In the genomic region with DNA sequence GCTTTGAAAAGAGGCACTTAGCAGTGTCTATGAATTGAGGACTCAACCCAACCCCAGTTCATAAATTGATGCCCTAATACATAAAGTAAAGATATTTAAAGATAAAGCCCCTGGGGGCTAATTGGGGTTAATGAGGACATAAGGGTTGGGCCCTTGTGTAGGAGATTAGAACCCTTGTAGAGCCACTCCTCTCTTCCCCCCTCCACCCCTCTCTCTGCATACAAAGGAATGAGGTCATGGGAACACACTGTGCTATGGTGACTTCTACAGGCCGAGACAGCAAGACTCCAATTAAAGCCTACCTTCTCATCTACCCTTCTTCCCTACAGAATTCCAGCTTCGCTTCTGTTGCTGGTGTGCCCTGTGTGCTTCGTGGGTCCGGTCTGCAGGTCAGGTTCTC, we compare ENCODE assay signal across 21 mouse cellular contexts.
DNase-seq lines count a peak whose midpoint lies in the region; ATAC-seq and TF ChIP-seq lines count a peak whose summit lies in the region.
"Had no signal": no experiment of that assay in that cellular context is flagged by ENCODE, and none has a peak within 500 bp of the region (broad histone marks: within the 10 kb centered on the region; RNA-seq: fewer than 3 reads in every experiment).

No protein-coding gene starts in this region.

- no peak for TF ChIP-seq CTCF in layer of hippocampus, adult 2 months (conservative IDR thresholded peaks at IDR 0.05)

- DNase-seq in layer of hippocampus, adult 2 months (ENCODE audit: low spot score in 2 of 2): no peak
- DNase-seq in layer of hippocampus, adult 11-12 months (ENCODE audit: low spot score): no peak
- peak; percentile 74 for DNase-seq in retina, embryonic 14.5 days (ENCODE audit: low spot score)
- DNase-seq in retina, postnatal 1 day: peak; percentile 56
- DNase-seq: adrenal gland, adult 2 months; adrenal gland, postnatal 10 days; adrenal gland, postnatal 25 days; cerebellum, adult 11 months; cerebellum, adult 18-20 months; cerebellum, adult 8-10 months; cerebellum, adult 9-11 months; cerebellum, postnatal 36 days; embryo, embryonic 11 days had no signal

- H3K27ac ChIP-seq in layer of hippocampus, adult 2 months: peak overlapping the region; percentile 86
- H3K27ac ChIP-seq: embryonic facial prominence, embryonic 13.5 days; embryonic facial prominence, embryonic 15.5 days; forebrain, embryonic 10.5 days had no signal

- no peak for ATAC-seq in frontal cortex, adult (ENCODE audit: low TSS enrichment)
- ATAC-seq: forebrain, embryonic 14.5 days; forebrain, embryonic 16.5 days had no signal

- no peak overlapping the region for H3K4me3 ChIP-seq in layer of hippocampus, adult 2 months
- H3K4me3 ChIP-seq: embryonic facial prominence, embryonic 13.5 days; embryonic facial prominence, embryonic 15.5 days; erythroblast, embryonic 14.5 days; forebrain, embryonic 10.5 days; forebrain, embryonic 12.5 days had no signal

Comparison
In these comparisons a context has a peak if more than half of its experiments do, and no peak if none do; other contexts are left out.
1. DNase-seq: peak in retina, embryonic 14.5 days (single experiment) and retina, postnatal 1 day (single experiment); none in layer of hippocampus, adult 2 months (0 of 2) and layer of hippocampus, adult 11-12 months (single experiment).